Mouse (Mus musculus): ENCODE results near the gene Dyrk1a. TPM values are rescaled to one million over a fixed set of nuclear protein-coding genes. Genes with fewer than 3 reads are reported as not detected.
A peak's percentile ranks its signal among the peaks of the same experiment; 100 is the strongest.

Dyrk1a gene
- polyA plus RNA-seq, 1 experiment from 2014 or later = 8.0 TPM

DNA sequence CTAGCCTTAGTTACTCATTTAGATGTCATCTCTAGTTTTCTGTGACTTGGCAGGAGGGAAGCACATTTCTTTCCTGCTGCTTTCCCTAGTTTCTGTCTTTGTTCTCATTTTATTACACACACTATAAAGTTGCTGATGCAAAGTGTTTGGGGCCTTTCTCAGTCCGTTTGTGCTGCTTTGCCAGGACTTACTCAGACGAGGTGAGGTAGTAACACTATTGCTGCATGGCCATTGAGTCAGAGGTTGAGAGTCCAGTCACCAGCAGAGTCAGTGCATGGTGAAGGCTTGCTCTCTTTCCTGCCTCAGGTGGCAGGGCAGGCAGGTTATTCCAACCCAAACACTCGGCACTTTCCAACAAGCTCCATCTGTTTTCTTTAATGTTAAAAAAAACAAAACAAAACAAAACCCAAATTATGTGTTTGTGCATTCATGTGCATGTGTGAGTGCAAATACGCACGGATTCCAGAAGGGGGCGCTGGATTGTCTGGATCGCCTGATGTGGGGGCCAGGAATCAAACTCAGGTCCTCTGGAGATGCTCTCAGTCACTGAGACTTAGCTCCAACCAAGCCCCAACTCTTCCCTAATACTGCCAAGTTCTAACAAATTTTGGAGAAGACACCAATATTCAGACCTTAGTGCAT lies 16.7 kb downstream of the Dyrk1a start:
- Histone ChIP-seq H3K27me3 (replicated peaks; ENCODE audit: control insufficient read depth, insufficient read depth, low read length) (no peaks in the 10 kb centered on the region), H3K9me3 (ENCODE audit: control insufficient read depth) (no peaks in the 10 kb centered on the region), H3K27ac (ENCODE audit: low read depth, low read length) (peak overlapping the region; percentile 52), H3K4me1 (replicated peaks; ENCODE audit: control insufficient read depth, insufficient read depth, low read length) (peaks cover 54% of the 10 kb centered on the region), H3K9ac (ENCODE audit: low read depth, low read length) (no peak overlapping the region), H3K4me3 (ENCODE audit: low read depth, low read length) (no peak overlapping the region), H3K36me3 (ENCODE audit: control insufficient read depth, insufficient read depth) (no peaks in the 10 kb centered on the region), H3K4me2 (replicated peaks; ENCODE audit: low read depth) (peak overlapping the region; percentile 13; the same call in 1 of the 2 replicates)
- TF ChIP-seq CTCF (IDR thresholded peaks at IDR 0.05; ENCODE audit: low read depth) = peak; percentile 53
- WGBS = 48% methylated on average over 7 of the region's 7 CpGs
- peak; percentile 82 for ATAC-seq

DNA sequence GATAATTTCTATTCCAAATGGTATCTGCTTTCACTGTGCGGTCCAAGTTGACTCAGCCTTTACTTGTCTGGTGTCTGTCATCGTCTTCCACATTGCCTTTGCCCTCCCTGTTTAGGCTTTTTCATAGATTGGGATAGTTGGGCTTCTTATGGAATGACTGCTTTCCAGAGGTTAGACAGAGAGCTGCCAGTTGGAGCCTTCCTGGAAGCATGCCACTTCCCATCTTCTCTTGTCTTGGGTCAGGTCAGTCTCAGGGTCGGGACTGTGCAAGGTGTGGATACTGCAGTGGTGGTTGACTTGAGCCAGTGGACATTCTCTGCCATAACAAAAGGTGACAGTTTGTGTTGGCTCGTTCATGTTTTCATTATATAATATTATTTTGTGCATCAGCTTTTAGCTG lies 17.7 kb downstream of the Dyrk1a start:
- TF ChIP-seq CTCF (IDR thresholded peaks at IDR 0.05; ENCODE audit: low read depth) = no peak
- H3K9me3 ChIP-seq (ENCODE audit: control insufficient read depth) = no peaks in the 10 kb centered on the region
- WGBS = 59% methylated on average over 4 of the region's 4 CpGs
- H3K4me2 ChIP-seq (replicated peaks; ENCODE audit: low read depth) = no peak overlapping the region
- peaks cover 54% of the 10 kb centered on the region for H3K4me1 ChIP-seq (replicated peaks; ENCODE audit: control insufficient read depth, insufficient read depth, low read length)
- no peak overlapping the region for H3K27ac ChIP-seq (ENCODE audit: low read depth, low read length)
- no peak for ATAC-seq
- no peak overlapping the region for H3K4me3 ChIP-seq (ENCODE audit: low read depth, low read length)
- H3K9ac ChIP-seq (ENCODE audit: low read depth, low read length) = no peak overlapping the region
- H3K27me3 ChIP-seq (replicated peaks; ENCODE audit: control insufficient read depth, insufficient read depth, low read length) = no peaks in the 10 kb centered on the region
- no peaks in the 10 kb centered on the region for H3K36me3 ChIP-seq (ENCODE audit: control insufficient read depth, insufficient read depth)

DNA sequence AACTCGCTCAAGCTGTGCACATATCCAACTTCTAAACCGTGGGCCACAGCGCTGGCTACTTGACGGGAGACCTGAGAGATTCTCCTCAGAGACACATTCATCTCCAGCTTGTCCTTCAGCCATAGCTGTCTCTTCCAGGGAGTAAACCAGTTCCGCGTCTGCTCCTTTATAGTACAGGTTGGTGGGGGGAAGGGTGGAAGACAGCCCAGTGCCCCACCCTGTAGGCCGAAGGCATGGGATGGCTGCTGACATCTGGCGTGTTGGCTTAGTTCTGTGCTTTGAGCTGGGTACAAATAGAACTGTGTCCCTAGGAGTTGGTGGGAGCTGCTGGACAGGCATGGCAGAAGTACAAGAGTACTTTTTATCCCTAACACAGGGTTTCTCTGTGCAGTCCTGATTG lies 18.4 kb downstream of the Dyrk1a start:
- Histone ChIP-seq H3K9ac (ENCODE audit: low read depth, low read length) (no peak overlapping the region), H3K27ac (ENCODE audit: low read depth, low read length) (peak overlapping the region; percentile 35)

DNA sequence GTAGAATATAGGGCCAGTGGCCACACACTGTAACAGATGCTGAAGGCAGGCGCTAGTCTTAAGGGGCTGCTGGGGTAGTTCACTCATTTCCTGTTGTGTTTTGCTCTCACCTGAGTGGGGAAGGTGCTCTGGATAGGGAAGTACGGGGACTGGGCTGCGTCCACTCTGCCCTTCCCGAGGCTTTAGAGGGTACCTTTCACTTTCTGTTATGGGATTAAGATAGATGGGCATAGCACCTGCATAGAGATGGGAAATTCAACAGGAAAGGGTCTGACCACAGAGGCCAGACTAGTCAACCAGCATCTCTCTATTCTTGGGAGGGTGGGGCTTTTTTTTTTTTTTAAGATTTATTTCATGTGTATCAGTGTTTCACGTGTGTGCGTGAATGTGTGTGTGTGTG lies 19.2 kb downstream of the Dyrk1a start:
- Histone ChIP-seq H3K9me3 (ENCODE audit: control insufficient read depth) (no peaks in the 10 kb centered on the region), H3K4me1 (replicated peaks; ENCODE audit: control insufficient read depth, insufficient read depth, low read length) (peaks cover 41% of the 10 kb centered on the region), H3K27ac (ENCODE audit: low read depth, low read length) (peak overlapping the region; percentile 42), H3K4me3 (ENCODE audit: low read depth, low read length) (no peak overlapping the region), H3K27me3 (replicated peaks; ENCODE audit: control insufficient read depth, insufficient read depth, low read length) (no peaks in the 10 kb centered on the region), H3K36me3 (ENCODE audit: control insufficient read depth, insufficient read depth) (no peaks in the 10 kb centered on the region), H3K4me2 (replicated peaks; ENCODE audit: low read depth) (no peak overlapping the region; the same call in 1 of the 2 replicates), H3K9ac (ENCODE audit: low read depth, low read length) (no peak overlapping the region)
- ATAC-seq = no peak
- 62% methylated on average over 6 of the region's 6 CpGs for WGBS
- no peak for TF ChIP-seq CTCF (IDR thresholded peaks at IDR 0.05; ENCODE audit: low read depth)

More for the DNA sequence above, 18.4 kb downstream of the Dyrk1a start:
- no peak for TF ChIP-seq CTCF (IDR thresholded peaks at IDR 0.05; ENCODE audit: low read depth)
- H3K4me2 ChIP-seq (replicated peaks; ENCODE audit: low read depth) = no peak overlapping the region
- H3K9me3 ChIP-seq (ENCODE audit: control insufficient read depth) = no peaks in the 10 kb centered on the region
- H3K36me3 ChIP-seq (ENCODE audit: control insufficient read depth, insufficient read depth) = no peaks in the 10 kb centered on the region
- peak; percentile 46; the same call in 1 of the 2 replicates for ATAC-seq
- H3K4me3 ChIP-seq (ENCODE audit: low read depth, low read length) = no peak overlapping the region
- H3K27me3 ChIP-seq (replicated peaks; ENCODE audit: control insufficient read depth, insufficient read depth, low read length) = no peaks in the 10 kb centered on the region
- peaks cover 48% of the 10 kb centered on the region for H3K4me1 ChIP-seq (replicated peaks; ENCODE audit: control insufficient read depth, insufficient read depth, low read length)
- WGBS = 40% methylated on average over 8 of the region's 8 CpGs

DNA sequence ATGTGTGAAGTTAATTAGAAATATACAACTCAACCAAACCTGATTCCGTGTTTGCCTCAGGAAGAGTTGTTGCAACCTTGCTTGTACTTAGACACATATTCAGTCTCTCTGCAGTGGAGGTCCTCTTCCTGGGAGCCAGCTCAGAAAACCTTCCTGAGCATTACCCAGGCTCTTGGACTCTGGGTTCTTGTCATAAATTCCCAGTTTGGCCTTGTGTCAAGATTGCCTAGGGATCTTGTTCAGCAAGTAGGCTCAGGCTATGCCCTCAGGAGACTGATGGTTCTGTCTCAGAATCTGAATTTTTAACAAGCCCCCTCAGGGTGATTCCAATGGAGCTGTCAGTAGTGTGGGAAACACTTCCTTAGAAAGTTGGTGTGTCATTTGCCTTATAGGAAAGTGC lies 19.8 kb downstream of the Dyrk1a start:
- no peaks in the 10 kb centered on the region for H3K9me3 ChIP-seq (ENCODE audit: control insufficient read depth)
- no peak overlapping the region for H3K9ac ChIP-seq (ENCODE audit: low read depth, low read length)
- H3K4me3 ChIP-seq (ENCODE audit: low read depth, low read length) = no peak overlapping the region
- no peaks in the 10 kb centered on the region for H3K36me3 ChIP-seq (ENCODE audit: control insufficient read depth, insufficient read depth)
- peak overlapping the region; percentile 42 for H3K27ac ChIP-seq (ENCODE audit: low read depth, low read length)
- 79% methylated on average over 1 of the region's 1 CpGs for WGBS
- peaks cover 39% of the 10 kb centered on the region for H3K4me1 ChIP-seq (replicated peaks; ENCODE audit: control insufficient read depth, insufficient read depth, low read length)
- no peak overlapping the region for H3K4me2 ChIP-seq (replicated peaks; ENCODE audit: low read depth)
- no peak for TF ChIP-seq CTCF (IDR thresholded peaks at IDR 0.05; ENCODE audit: low read depth)
- no peaks in the 10 kb centered on the region for H3K27me3 ChIP-seq (replicated peaks; ENCODE audit: control insufficient read depth, insufficient read depth, low read length)
- no peak for ATAC-seq

DNA sequence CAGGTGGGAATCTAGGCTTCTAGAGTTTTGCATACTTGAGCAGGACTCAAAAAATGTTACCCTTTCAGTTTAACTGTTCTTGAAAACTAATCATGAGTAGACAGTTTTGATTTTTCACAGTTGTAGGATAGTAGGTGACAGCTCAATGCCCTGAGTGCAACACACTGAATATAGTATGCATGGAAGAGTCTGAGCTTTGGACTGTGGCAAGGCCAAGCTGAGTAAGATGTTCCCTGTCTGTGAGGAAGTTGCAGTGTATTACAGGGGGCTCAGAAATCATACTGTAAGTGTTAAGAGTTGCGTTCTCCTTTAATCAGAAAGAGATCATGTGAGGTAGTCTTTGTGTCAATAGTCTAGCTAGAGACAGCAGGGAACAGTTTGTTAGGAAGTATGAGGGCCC lies 20.4 kb downstream of the Dyrk1a start:
- peaks cover 36% of the 10 kb centered on the region for H3K4me1 ChIP-seq (replicated peaks; ENCODE audit: control insufficient read depth, insufficient read depth, low read length)
- peak; percentile 60 for ATAC-seq
- H3K27ac ChIP-seq (ENCODE audit: low read depth, low read length) = peak overlapping the region; percentile 42
- H3K4me3 ChIP-seq (ENCODE audit: low read depth, low read length) = no peak overlapping the region
- H3K9ac ChIP-seq (ENCODE audit: low read depth, low read length) = no peak overlapping the region
- no peaks in the 10 kb centered on the region for H3K36me3 ChIP-seq (ENCODE audit: control insufficient read depth, insufficient read depth)
- WGBS = 36% methylated on average over 1 of the region's 1 CpGs
- no peak overlapping the region for H3K4me2 ChIP-seq (replicated peaks; ENCODE audit: low read depth)
- TF ChIP-seq CTCF (IDR thresholded peaks at IDR 0.05; ENCODE audit: low read depth) = no peak
- H3K27me3 ChIP-seq (replicated peaks; ENCODE audit: control insufficient read depth, insufficient read depth, low read length) = no peaks in the 10 kb centered on the region
- no peaks in the 10 kb centered on the region for H3K9me3 ChIP-seq (ENCODE audit: control insufficient read depth)
